17 mouse cellular contexts compared by ENCODE assay signal in the genomic region with DNA sequence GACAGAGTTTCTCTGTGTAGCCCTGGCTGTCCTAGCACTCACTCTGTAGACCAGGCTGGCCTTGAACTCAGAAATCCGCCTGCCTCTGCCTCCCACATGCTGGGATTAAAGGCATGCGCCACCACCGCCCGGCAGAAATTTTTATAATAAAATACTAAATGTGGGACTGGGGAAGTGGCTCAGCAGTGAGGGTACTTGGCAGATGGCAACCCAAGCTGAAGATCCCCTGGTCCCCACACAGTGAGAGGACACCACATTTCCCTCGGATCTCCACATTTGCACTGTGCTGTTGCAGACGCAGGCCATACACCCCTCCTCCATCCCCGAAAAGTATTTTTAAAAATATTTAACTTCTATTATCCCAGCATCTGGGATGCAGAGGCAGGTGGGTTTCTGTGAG. TPM values are rescaled to one million over a fixed set of nuclear protein-coding genes. Genes with fewer than 3 reads are reported as not detected.
A peak's percentile ranks its signal among the peaks of the same experiment; 100 is the strongest.
DNase-seq lines count a peak whose midpoint lies in the region; ATAC-seq lines count a peak whose summit lies in the region.
"Had no signal": no experiment of that assay in that cellular context is flagged by ENCODE, and none has a peak within 500 bp of the region (broad histone marks: within the 10 kb centered on the region; RNA-seq: fewer than 3 reads in every experiment).

No protein-coding gene starts in this region.

- H3K4me2 ChIP-seq in liver, embryonic 15.5 days: 0 out of 2 replicates have a peak overlapping the region, but pooled peaks have one; percentile 90

- H3K27me3 ChIP-seq in liver, embryonic 15.5 days: no peaks in the 10 kb centered on the region
- H3K27me3 ChIP-seq: CH12.LX; embryonic facial prominence, embryonic 15.5 days; forebrain, embryonic 15.5 days; heart, embryonic 12.5 days had no signal

- no peak overlapping the region for H3K4me3 ChIP-seq in liver, embryonic 15.5 days (replicated peaks)

- no peak for ATAC-seq in liver, embryonic 15.5 days (ENCODE audit: insufficient read depth)
- ATAC-seq: forebrain, embryonic 15.5 days had no signal

- H3K27ac ChIP-seq in liver, embryonic 15.5 days (replicated peaks): no peak overlapping the region
- H3K27ac ChIP-seq: embryonic facial prominence, embryonic 15.5 days; hindbrain, embryonic 10.5 days had no signal

- H3K36me3 ChIP-seq in liver, embryonic 15.5 days (replicated peaks): peaks cover 27% of the 10 kb centered on the region

- DNase-seq in cerebellum, adult 9-11 months: peak; percentile 62
- no peak for DNase-seq in cerebellum, postnatal 4 days (ENCODE audit: low spot score in 2 of 2)
- DNase-seq in ovary, postnatal 36 days (ENCODE audit: low spot score): peak; percentile 3
- no peak for DNase-seq in ovary, postnatal 14 days (ENCODE audit: low spot score)
- DNase-seq in lung, postnatal 14 days: no peak
- DNase-seq: adrenal gland, adult 2 months; adrenal gland, postnatal 25 days; cerebellum, adult 8-10 months; embryo, embryonic 11 days; gastrocnemius, postnatal 10 days; heart, adult 18-20 months had no signal

- no peak overlapping the region for H3K9ac ChIP-seq in liver, embryonic 15.5 days
- H3K9ac ChIP-seq: embryonic facial prominence, embryonic 15.5 days; forebrain, embryonic 15.5 days; heart, embryonic 12.5 days had no signal

- H3K9me3 ChIP-seq in liver, embryonic 15.5 days (replicated peaks): no peaks in the 10 kb centered on the region
- H3K9me3 ChIP-seq: embryonic facial prominence, embryonic 15.5 days; forebrain, embryonic 15.5 days; heart, embryonic 12.5 days; hindbrain, embryonic 10.5 days had no signal

- H3K4me1 ChIP-seq in liver, embryonic 15.5 days (replicated peaks): peaks cover 50% of the 10 kb centered on the region

- 84% methylated on average over 7 of the region's 7 CpGs for WGBS in liver, embryonic 15.5 days (ENCODE audit: insufficient replicate concordance)

RNA-seq across cellular contexts. Expression of gene Bag6, which starts 1.5 kb away (rescaled TPM):
- 19.3 and 20.0 TPM in 2 replicates for polyA plus RNA-seq in liver, embryonic 15.5 days (2015; fragmentation: Nextera tagmentation; extraction: Ambion mirVana)

RNA-seq across cellular contexts. Expression of gene Apom, which starts 1.7 kb away (rescaled TPM):
- polyA plus RNA-seq in liver, embryonic 15.5 days (2015; fragmentation: Nextera tagmentation; extraction: Ambion mirVana): 853 and 907 TPM in 2 replicates
- polyA plus RNA-seq: embryonic facial prominence, embryonic 15.5 days had no signal

RNA-seq across cellular contexts. Expression of gene D17H6S53E, which starts 7.3 kb away (rescaled TPM):
- polyA plus RNA-seq in liver, embryonic 15.5 days (2015; fragmentation: Nextera tagmentation; extraction: Ambion mirVana): 2.2 and 2.5 TPM in 2 replicates

RNA-seq across cellular contexts. Expression of gene Csnk2b, which starts 11.7 kb away (rescaled TPM):
- polyA plus RNA-seq in liver, embryonic 15.5 days (2015; fragmentation: Nextera tagmentation; extraction: Ambion mirVana): 125 TPM in 2 replicates

RNA-seq across cellular contexts. Expression of gene Gpank1, which starts 12.3 kb away (rescaled TPM):
- polyA plus RNA-seq in liver, embryonic 15.5 days (2015; fragmentation: Nextera tagmentation; extraction: Ambion mirVana): 12.8 and 15.5 TPM in 2 replicates

Comparison
In these comparisons a context has a peak if more than half of its experiments do, and no peak if none do; other contexts are left out.
1. DNase-seq: peak in cerebellum, adult 9-11 months (single experiment) and ovary, postnatal 36 days (single experiment); none in cerebellum, postnatal 4 days (0 of 2), ovary, postnatal 14 days (single experiment) and lung, postnatal 14 days (single experiment).